Mouse (Mus musculus) stomach, embryonic 15.5 days (tissue): ENCODE measurements at regions not wholly inside any gene's neighbourhood (a gene's known extent, or its start where the extent isn't known, plus 50 kb on each side); places are given as distances from the start of the nearest gene placed in this dataset.

ENCODE experiments used
- ATAC-seq: fragments of 200-750 bp; cut with Nextera tagmentation; 2 replicates; pipeline ENCODE4 v1.8.0; 2017; ENCODE audit warnings: low read depth, moderate number of reproducible peaks, moderate TSS enrichment; ENCODE audit not compliant: insufficient read depth, low FRiP score
- H3K27ac ChIP-seq: fragments of 300-500 bp; sonication (generic); 2 replicates; pipeline ENCODE4 v1.5.1; 2015; ENCODE audit warnings: mild to moderate bottlenecking, inconsistent platforms
- H3K27me3 ChIP-seq: fragments of 300-500 bp; sonication (generic); replicated peaks from 2 replicates; pipeline ENCODE4 v1.6.1; 2015; ENCODE audit warnings: inconsistent platforms
- H3K36me3 ChIP-seq: fragments of 300-500 bp; sonication (generic); 2 replicates; pipeline ENCODE4 v1.6.1; 2015; ENCODE audit warnings: inconsistent platforms
- H3K4me1 ChIP-seq: fragments of 300-500 bp; sonication (generic); 2 replicates; pipeline ENCODE4 v1.6.1; 2015; ENCODE audit warnings: inconsistent platforms
- H3K4me2 ChIP-seq: fragments of 300-500 bp; sonication (generic); 2 replicates; pipeline ENCODE4 v1.6.1; 2015; ENCODE audit warnings: mild to moderate bottlenecking, inconsistent platforms
- H3K4me3 ChIP-seq: fragments of 300-500 bp; sonication (generic); replicated peaks from 2 replicates; pipeline ENCODE4 v1.5.1; 2015; ENCODE audit warnings: inconsistent platforms
- H3K9ac ChIP-seq: fragments of 300-500 bp; sonication (generic); 2 replicates; pipeline ENCODE4 v1.6.1; 2015; ENCODE audit warnings: inconsistent platforms
- H3K9me3 ChIP-seq: fragments of 300-500 bp; sonication (generic); 2 replicates; pipeline ENCODE4 v1.6.1; 2016; ENCODE audit warnings: inconsistent platforms
- WGBS: fragments of 180-500 bp; shearing (Covaris S2); methylation state at CpG from one replicate; pipeline ENCODE4 v1.1.7; 2015; 5-methylcytosine and 5-hydroxymethylcytosine counted together

DNA sequence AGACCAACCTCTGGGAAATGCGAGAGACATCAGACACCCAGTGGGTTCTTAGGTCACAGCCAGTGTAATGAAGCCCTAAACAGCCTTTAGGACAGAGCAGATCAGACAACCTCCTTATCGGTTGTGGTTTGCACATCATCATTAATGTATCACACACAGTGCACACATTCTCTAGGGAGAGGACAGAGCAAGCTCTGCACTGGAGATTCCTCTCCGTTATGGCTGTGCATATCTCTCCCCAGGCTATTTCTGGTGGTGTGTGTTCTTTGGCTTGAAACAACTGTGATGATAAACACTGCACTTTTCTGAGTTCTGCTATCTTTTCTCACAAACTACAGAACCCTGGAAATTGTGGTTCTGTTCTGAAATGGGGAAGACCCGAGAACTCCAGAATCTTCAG lies 291.3 kb upstream of the Camk1g start:
- H3K9me3 ChIP-seq, result no peaks in the 10 kb centered on the region
- H3K27me3 ChIP-seq, result no peaks in the 10 kb centered on the region
- ATAC-seq, result no peak
- WGBS, result 71% methylated on average over 4 of the region's 4 CpGs
- H3K9ac ChIP-seq, result no peak overlapping the region
- H3K27ac ChIP-seq, result no peak overlapping the region
- no peak overlapping the region for H3K4me2 ChIP-seq
- H3K4me1 ChIP-seq, result no peaks in the 10 kb centered on the region; the same call in 1 of the 2 replicates
- no peaks in the 10 kb centered on the region for H3K36me3 ChIP-seq
- no peak overlapping the region for H3K4me3 ChIP-seq

DNA sequence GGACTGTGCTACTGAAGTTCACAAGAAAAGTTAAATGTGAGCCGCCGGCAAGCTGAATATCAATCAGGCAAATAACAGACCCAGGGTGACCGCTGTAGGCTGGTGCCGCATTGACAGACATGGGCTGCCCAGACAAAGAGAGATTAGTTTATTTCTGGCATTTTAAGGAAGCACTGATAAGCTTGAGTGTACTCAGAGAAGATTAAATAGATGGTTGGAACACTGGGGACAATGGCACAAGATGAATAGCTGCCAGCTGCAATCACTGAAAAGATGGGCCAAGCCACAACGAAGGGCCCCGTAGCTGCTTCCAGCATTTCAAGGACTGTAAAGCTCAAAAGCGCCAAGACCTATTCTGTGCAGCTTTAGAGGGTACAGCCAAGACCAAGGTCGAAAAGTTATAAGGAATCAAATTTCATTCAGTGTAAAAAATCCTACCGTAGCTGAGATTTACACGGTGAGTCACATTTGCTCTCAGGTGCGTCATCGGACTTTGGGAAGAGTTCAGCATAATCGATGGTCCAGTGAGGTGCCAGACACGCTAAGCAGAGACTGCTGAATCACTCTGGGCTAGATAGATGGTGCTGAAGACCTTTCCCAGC lies 285.1 kb upstream of the Camk1g start:
- peak; percentile 58 for ATAC-seq
- Histone ChIP-seq H3K27ac (no peak overlapping the region), H3K4me1 (no peaks in the 10 kb centered on the region), H3K4me3 (no peak overlapping the region), H3K27me3 (no peaks in the 10 kb centered on the region), H3K9me3 (no peaks in the 10 kb centered on the region), H3K4me2 (no peak overlapping the region; the same call in 1 of the 2 replicates), H3K36me3 (no peaks in the 10 kb centered on the region), H3K9ac (no peak overlapping the region)
- WGBS, result 40% methylated on average over 14 of the region's 14 CpGs

DNA sequence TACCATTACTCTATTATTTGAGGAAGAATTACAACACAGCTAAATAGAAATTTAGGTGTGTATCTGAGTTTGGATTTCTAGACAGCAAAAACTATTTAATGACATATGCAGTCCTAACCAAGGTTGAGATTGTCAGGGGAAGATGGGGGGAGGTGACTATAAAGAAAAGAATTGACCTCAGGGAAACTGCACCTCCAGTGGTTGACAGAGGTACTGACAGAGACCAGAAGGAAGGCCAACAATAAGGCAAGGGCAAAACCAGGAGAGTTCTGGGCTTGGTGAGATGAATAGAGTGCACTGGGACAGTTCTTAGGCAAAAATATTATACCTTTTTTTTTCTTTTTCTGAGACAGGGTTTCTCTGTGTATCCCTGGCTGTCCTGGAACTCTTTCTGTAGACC lies 280.2 kb upstream of the Camk1g start:
- H3K4me3 ChIP-seq, result no peak overlapping the region
- ATAC-seq, result no peak
- no peak overlapping the region for H3K27ac ChIP-seq
- H3K9me3 ChIP-seq, result no peaks in the 10 kb centered on the region
- no peaks in the 10 kb centered on the region for H3K27me3 ChIP-seq
- H3K36me3 ChIP-seq, result no peaks in the 10 kb centered on the region
- no peak overlapping the region for H3K4me2 ChIP-seq
- no peaks in the 10 kb centered on the region for H3K4me1 ChIP-seq
- no peak overlapping the region for H3K9ac ChIP-seq

DNA sequence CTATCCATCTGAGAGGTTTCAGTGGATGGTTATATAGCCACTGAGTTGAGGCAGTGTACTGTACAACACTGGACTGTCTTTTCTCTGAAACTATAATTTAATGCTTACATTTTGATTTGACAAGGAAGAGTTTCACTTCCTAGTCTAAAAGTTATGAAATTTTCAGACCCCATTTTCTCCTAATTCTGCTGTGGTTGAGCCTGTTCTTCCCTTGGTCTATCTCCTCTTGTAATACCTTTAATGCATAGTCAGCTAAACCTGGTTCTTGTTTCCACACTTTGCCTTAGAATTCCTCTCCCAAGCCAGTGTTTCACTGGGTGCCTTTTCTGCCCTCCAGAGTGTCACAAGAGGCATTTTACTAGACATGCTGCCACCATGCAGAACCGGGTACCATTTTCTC lies 279.3 kb upstream of the Camk1g start:
- no peak overlapping the region for H3K9ac ChIP-seq
- no peak overlapping the region for H3K27ac ChIP-seq
- ATAC-seq, result no peak
- no peaks in the 10 kb centered on the region for H3K9me3 ChIP-seq
- H3K36me3 ChIP-seq, result no peaks in the 10 kb centered on the region
- no peak overlapping the region for H3K4me2 ChIP-seq
- no peaks in the 10 kb centered on the region for H3K27me3 ChIP-seq
- no peaks in the 10 kb centered on the region for H3K4me1 ChIP-seq
- H3K4me3 ChIP-seq, result no peak overlapping the region
- WGBS, result 93% methylated on average over 1 of the region's 1 CpGs

DNA sequence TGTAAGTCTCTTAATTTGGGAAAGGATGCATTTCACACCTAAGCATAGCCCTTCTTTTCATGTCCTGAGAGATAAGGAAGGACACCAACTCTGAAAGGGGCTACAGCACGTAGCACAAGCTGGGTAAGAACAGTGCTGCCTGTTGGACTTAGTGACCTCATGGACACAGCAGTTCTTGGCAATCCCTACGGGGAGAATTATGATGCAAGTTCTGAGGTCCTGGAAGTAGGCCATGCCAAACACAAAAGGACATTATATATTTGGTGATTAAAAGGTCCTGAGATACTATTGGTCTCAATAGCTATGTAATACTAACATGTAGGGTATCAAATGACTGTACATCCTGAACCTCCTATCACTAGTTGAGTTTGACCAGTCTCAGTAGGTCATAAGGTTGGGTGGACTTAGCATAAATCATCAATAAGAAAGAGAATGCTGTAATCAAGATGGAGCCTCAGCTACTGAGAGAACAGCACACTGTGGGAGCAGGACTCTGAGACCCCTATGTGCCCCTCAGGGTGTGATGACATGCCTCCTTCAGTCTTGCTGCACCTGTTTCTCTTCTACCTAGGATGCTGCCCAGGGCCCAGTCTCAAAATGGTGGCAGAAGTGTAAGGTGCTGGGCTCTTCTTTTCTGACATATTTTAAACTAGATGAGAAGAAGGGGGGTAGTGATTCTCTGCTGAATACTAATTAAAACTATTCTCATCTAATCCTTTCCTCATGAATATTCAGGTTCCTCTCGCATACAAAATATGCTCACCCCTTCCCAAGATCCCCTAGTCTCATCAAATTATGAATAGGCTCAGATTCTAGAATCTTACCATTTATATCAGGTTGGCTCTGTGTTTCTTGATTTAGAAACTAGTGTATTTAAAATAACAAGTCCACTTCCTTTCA lies 277.5 kb upstream of the Camk1g start:
- Histone ChIP-seq H3K27ac (no peak overlapping the region), H3K4me2 (no peak overlapping the region), H3K4me1 (no peaks in the 10 kb centered on the region), H3K36me3 (no peaks in the 10 kb centered on the region), H3K9ac (no peak overlapping the region), H3K4me3 (no peak overlapping the region), H3K9me3 (no peaks in the 10 kb centered on the region), H3K27me3 (no peaks in the 10 kb centered on the region)
- WGBS, result 82% methylated on average over 3 of the region's 3 CpGs
- no peak for ATAC-seq

DNA sequence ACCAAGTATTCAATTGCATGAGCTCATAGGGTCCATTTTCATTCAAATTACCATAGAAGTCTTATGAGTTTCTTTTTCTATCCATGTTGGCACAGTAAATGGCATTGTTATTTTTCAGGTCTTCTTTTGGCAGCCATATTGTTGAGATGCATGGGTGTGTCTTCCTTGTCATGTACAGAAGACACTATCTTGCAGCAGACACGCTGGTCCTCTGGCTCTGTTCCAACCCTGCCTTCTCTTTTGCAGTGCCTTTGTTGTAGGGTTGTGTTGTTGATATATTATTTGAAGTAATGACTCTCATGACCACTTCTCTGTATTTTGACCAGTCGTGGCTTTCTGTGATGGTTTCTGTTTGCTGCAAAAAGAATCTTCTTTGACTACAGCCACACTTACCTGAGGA lies 274.4 kb upstream of the Camk1g start:
- no peak overlapping the region for H3K4me2 ChIP-seq
- WGBS, result 70% methylated on average over 2 of the region's 2 CpGs
- no peak overlapping the region for H3K27ac ChIP-seq
- H3K9ac ChIP-seq, result no peak overlapping the region
- H3K4me3 ChIP-seq, result no peak overlapping the region
- H3K9me3 ChIP-seq, result no peaks in the 10 kb centered on the region
- H3K36me3 ChIP-seq, result no peaks in the 10 kb centered on the region
- H3K4me1 ChIP-seq, result no peaks in the 10 kb centered on the region
- no peaks in the 10 kb centered on the region for H3K27me3 ChIP-seq
- no peak for ATAC-seq

DNA sequence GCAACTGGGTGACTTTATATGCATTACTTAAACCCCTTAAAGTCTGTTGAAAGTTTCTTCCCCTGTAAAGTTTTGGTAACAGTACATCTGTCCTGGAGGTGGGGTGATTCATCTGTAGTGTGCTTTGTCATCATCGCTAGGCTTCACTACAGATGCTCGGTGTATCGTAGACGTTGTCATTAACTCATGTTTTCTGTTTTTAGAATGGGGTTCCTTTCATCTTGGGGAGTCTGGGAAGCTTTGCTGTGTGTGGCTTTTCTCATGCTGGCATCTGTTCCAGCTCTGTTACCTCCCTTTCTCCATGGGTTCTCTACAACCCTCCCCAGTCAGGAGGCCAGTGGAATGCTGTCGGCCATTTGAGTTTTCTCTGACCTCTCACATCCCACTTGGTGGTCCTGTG lies 266.4 kb upstream of the Camk1g start:
- no peak overlapping the region for H3K4me3 ChIP-seq
- no peak overlapping the region for H3K9ac ChIP-seq
- no peaks in the 10 kb centered on the region for H3K36me3 ChIP-seq
- no peak for ATAC-seq
- H3K4me2 ChIP-seq, result no peak overlapping the region
- no peaks in the 10 kb centered on the region for H3K9me3 ChIP-seq
- 63% methylated on average over 5 of the region's 5 CpGs for WGBS
- no peaks in the 10 kb centered on the region for H3K4me1 ChIP-seq
- no peak overlapping the region for H3K27ac ChIP-seq
- H3K27me3 ChIP-seq, result no peaks in the 10 kb centered on the region

DNA sequence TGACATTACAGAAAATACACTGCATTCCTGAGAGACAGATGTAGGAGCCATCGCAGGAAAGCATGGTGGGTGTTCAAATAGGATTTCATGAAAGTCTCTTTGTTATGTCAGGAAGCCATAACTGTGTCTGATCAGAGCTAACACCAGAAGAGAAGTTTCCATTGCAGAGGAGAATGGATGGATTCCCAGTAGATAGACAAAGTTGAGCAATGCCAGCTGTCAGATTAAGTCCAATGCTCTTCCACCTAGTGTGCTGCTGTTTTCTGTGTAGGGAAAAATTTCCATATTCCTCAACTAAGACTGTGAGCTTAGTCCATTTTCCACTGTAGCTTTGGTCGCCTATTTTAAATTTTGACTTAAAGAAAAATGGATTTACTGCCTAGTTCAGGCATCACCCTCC lies 262.0 kb upstream of the Camk1g start:
- WGBS, result 60% methylated on average over 2 of the region's 2 CpGs

DNA sequence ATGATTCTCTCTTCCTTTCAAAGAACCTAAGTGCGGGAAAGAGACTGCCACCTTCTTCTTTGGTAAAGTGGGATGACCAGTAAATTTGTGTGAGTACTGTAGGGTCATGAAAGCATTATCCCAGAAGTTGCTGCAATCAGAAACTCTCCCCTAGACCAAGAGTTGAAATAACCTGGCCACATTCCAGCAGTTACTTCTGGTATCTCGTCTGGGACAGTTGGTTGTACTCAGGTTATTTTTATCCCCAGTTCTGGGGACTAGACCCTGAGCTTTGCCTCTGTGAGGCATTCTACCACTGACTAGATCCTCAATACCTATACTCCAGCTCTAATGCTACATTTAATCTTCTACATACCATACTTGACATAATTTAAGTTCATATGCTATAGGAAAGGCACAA lies 259.8 kb upstream of the Camk1g start:
- no peak for ATAC-seq
- Histone ChIP-seq H3K36me3 (no peaks in the 10 kb centered on the region), H3K27ac (no peak overlapping the region), H3K9ac (no peak overlapping the region), H3K4me1 (0 out of 2 replicates have a peak, but pooled peaks cover 3% of the 10 kb centered on the region), H3K4me2 (no peak overlapping the region), H3K9me3 (no peaks in the 10 kb centered on the region), H3K27me3 (no peaks in the 10 kb centered on the region), H3K4me3 (no peak overlapping the region)
- 54% methylated on average over 2 of the region's 2 CpGs for WGBS

More for the DNA sequence above, 262.0 kb upstream of the Camk1g start:
- Histone ChIP-seq H3K9me3 (no peaks in the 10 kb centered on the region), H3K4me1 (no peaks in the 10 kb centered on the region), H3K4me3 (no peak overlapping the region), H3K4me2 (no peak overlapping the region), H3K36me3 (no peaks in the 10 kb centered on the region), H3K27ac (no peak overlapping the region), H3K27me3 (no peaks in the 10 kb centered on the region), H3K9ac (no peak overlapping the region)
- no peak for ATAC-seq

DNA sequence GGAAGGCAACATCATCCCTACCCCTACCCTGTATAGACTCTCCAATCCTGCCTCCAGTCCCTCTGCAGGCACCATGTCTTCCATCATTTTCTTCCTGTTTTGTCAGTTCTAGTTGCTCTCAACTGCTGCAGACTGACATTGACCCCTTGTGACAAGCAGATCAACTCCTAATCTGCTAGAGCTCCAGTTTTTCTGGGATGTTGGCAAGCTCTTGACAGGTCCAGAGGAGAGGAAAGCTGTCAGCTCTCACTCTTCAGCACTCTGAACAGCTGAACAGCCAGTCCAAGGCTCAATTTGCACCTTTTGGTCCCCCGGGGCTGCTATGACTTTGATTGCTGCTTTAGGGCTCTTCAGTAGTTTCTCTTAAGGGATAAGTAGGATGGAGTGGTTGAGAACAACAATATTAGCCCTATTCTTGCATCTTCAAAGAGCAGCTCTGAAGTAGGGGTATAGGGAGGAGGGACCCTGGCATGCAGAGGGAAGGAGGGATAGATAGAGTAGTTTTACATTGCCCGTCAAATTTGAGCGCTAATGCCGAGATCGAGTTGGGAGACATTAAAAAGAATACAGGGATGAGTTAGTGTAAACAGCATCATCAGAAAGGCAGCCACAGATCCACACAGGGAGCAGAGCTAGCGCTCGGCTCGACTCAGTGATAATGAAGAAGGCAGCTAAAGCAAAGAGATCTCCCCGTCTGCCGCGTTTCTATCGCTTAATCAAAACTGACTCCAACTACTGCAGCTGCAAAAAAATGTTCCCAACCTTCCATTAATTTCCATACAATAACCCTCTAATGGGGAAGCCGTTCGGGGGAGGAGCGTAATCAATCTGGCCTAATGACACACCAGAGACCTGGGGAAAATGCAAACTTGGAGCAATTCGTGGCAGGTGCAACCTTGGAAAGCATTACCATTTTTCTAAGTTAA lies 257.1 kb upstream of the Camk1g start:
- ATAC-seq, result no peak
- H3K4me2 ChIP-seq, result no peak overlapping the region
- 0 out of 2 replicates have a peak, but pooled peaks cover 3% of the 10 kb centered on the region for H3K4me1 ChIP-seq
- H3K27ac ChIP-seq, result no peak overlapping the region
- H3K4me3 ChIP-seq, result no peak overlapping the region
- no peak overlapping the region for H3K9ac ChIP-seq
- WGBS, result 45% methylated on average over 16 of the region's 16 CpGs
- no peaks in the 10 kb centered on the region for H3K27me3 ChIP-seq
- no peaks in the 10 kb centered on the region for H3K9me3 ChIP-seq
- H3K36me3 ChIP-seq, result no peaks in the 10 kb centered on the region

DNA sequence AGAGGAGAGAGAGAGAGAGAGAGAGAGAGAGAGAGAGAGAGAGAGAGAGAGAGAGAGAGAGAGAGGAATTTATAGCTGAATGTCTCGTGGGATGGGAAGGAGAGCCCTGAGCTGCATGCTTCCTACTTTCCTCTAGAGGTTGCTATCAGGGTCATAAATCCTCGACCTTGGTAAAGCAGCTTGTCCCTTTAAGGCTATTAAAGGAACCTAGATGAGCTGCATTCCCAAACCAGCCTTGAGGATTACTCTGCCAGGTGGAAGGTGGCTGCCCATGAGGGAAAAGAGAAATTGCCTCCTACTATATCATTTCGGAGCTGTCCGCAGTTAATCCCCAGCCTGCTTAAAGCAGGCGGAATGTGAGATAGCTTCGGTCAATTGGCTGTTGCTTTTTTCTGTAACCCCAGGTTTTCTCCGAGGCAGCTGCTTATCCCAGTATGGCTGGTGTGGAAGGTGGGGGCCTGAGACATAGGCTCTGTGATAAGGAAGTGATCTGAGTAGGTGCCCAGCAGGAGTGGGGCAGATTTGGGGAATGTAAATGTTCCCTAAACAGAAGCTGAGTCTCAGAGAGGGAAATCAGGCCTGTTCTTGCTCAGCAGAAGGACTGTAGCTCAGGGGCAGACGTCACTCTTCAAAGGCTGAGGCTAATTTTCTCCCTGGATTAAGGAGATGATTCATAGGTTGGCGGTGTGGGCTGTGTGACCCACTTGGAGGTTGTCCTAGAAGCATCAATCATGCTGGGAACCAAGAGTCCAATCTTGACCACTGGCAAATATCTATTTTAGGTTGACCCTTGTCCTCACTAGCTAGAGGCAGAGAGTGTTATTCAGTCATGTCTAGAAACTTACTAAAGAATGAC lies 255.2 kb upstream of the Camk1g start:
- Histone ChIP-seq H3K27me3 (no peaks in the 10 kb centered on the region), H3K4me2 (no peak overlapping the region), H3K36me3 (no peaks in the 10 kb centered on the region), H3K4me1 (0 out of 2 replicates have a peak, but pooled peaks cover 3% of the 10 kb centered on the region), H3K9ac (no peak overlapping the region), H3K9me3 (no peaks in the 10 kb centered on the region), H3K27ac (no peak overlapping the region), H3K4me3 (no peak overlapping the region)
- WGBS, result 17% methylated on average over 9 of the region's 9 CpGs
- ATAC-seq, result no peak
